Mouse (Mus musculus) frontal cortex, adult (tissue): ENCODE results near the gene Lcp1.

Source experiments
- ATAC-seq: cut with Nextera tagmentation; 2 replicates; pipeline ENCODE4 v1.9.2; 2017; ENCODE audit warnings: mild to moderate bottlenecking, moderate library complexity, mixed read lengths; ENCODE audit not compliant: low TSS enrichment

Gene Lcp1

GRCm38 (mm10) chr14:75205363-75206051 lies 74.6 kb downstream of the Lcp1 start:
- no peak for ATAC-seq

GRCm38 (mm10) chr14:75206307-75206706 lies 75.4 kb downstream of the Lcp1 start:
- no peak for ATAC-seq

GRCm38 (mm10) chr14:75208572-75209151 lies 77.8 kb downstream of the Lcp1 start:
- ATAC-seq = no peak

- ATAC-seq = peak; percentile 67; the same call in 1 of the 2 replicates
These were observed 82.9 kb downstream of the Lcp1 start for GRCm38 (mm10) chr14:75213752-75214151.

- no peak for ATAC-seq
These were observed 87.9 kb downstream of the Lcp1 start for GRCm38 (mm10) chr14:75218843-75219242.

GRCm38 (mm10) chr14:75219250-75219913 lies 88.5 kb downstream of the Lcp1 start:
- no peak for ATAC-seq

GRCm38 (mm10) chr14:75222386-75222785 lies 91.5 kb downstream of the Lcp1 start:
- no peak for ATAC-seq

- ATAC-seq = no peak
These were observed 96.7 kb downstream of the Lcp1 start for GRCm38 (mm10) chr14:75227453-75228084.

GRCm38 (mm10) chr14:75229834-75230233 lies 98.9 kb downstream of the Lcp1 start:
- ATAC-seq = peak; percentile 67; the same call in 1 of the 2 replicates

- no peak for ATAC-seq
These were observed 102.2 kb downstream of the Lcp1 start for GRCm38 (mm10) chr14:75233070-75233469.

GRCm38 (mm10) chr14:75235552-75235951 lies 104.7 kb downstream of the Lcp1 start:
- 0 out of 2 replicates have a peak, but pooled peaks have one; percentile 4 for ATAC-seq

GRCm38 (mm10) chr14:75235955-75236635 lies 105.2 kb downstream of the Lcp1 start:
- ATAC-seq = peak; percentile 98

GRCm38 (mm10) chr14:75236636-75237003 lies 105.7 kb downstream of the Lcp1 start:
- no peak for ATAC-seq

- ATAC-seq = no peak
These were observed 106.2 kb downstream of the Lcp1 start for GRCm38 (mm10) chr14:75237096-75237495.

- ATAC-seq = no peak
These were observed 107.3 kb downstream of the Lcp1 start for GRCm38 (mm10) chr14:75238054-75238692.

- no peak for ATAC-seq
These were observed 111.2 kb downstream of the Lcp1 start, which contains the start of gene Cpb2 for GRCm38 (mm10) chr14:75242087-75242486. Gene Cpb2 (plus strand): TSS chr14:75242287.

- no peak for ATAC-seq
These were observed 115.4 kb downstream of the Lcp1 start for GRCm38 (mm10) chr14:75246024-75247000.

GRCm38 (mm10) chr14:75250432-75250831 lies 119.5 kb downstream of the Lcp1 start:
- no peak for ATAC-seq

GRCm38 (mm10) chr14:75256521-75256920 lies 125.6 kb downstream of the Lcp1 start:
- no peak for ATAC-seq

- ATAC-seq = no peak
These were observed 138.6 kb downstream of the Lcp1 start for GRCm38 (mm10) chr14:75269531-75269930.
